Mouse (Mus musculus): ENCODE data around the gene Cd300lf.

Gene Cd300lf

DNA sequence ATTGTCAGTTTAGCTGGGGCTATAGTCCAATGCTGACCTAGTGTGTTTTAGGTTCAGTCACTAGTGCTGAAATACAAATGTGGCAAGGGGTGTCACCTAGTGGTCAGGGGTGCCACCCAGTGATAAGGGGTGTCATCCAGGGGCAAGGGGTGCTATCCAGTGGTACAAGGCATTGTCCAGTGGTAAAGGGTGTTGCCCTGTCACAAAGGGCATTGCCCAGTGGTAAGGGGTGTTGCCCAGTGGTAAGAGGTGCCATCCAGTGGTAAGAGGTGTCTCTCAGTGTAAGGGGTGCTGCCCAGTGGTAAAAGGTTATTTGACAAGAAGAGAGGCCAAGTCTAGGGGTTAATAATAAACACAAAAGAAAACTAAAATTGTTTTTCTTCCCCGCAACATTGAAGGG is 56.4 kb downstream of the Cd300lf start:
- no peak for DNase-seq (ENCODE audit: low spot score in 2 of 2)

DNA sequence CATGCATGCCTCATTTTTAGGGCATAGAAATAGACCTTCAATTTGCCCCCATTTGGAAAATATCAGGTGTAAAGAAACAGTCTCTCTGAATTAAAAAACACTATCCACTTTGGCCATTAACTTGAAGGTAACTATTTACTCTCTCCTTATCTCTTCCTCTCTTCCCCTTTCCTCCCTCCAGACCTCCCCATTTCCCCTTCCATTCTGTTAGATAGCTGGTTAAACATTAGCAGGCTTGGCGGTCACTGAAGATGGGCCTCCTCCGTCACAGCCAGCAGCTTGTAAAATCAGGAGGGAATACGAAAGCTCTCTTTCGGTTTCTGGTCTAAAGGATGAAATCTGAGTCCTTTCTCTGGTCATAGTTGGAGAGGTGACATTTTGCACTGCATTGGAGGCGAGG is 57.9 kb downstream of the Cd300lf start:
- DNase-seq (ENCODE audit: low spot score in 2 of 2) = no peak

DNA sequence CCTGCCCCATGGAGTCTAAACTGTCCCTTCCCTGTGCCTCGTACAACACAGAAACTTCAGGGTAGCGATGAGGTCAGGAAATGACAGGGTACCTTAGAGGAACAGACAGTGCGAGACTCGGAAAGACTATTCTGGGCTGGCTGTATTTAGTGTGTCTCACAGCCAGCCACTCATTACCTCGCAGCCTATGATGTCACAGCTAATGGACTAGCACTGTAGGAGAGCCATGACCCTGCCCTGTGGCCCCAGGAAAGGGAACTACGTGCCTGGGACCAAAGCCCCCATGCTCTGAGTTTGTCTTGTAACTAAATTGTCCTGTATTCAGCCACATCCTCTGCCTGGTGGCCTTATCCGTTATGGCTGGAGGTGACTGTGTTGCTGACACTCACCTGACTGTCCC is 58.4 kb downstream of the Cd300lf start:
- DNase-seq (ENCODE audit: low spot score in 2 of 2) = no peak

DNA sequence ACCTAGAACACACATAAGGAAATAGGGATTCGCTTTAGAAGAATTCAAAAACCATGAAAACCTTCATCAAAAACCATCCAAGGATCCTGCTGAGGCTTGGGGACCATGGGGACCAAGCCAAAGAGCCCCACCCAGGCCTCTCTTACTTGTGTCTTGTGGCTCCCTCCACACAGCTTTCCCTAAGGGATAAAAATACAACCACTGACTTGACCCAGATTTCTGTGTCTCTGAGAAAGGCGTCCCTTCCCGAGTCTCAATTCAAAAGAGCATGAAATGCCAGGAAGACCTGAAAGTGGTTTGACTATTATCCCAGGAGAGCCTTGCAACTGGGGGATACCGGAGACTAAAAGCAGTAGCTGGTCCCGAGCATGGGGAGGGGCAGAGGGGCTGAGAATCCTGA is 60.8 kb downstream of the Cd300lf start:
- DNase-seq (ENCODE audit: low spot score in 2 of 2) = no peak

DNA sequence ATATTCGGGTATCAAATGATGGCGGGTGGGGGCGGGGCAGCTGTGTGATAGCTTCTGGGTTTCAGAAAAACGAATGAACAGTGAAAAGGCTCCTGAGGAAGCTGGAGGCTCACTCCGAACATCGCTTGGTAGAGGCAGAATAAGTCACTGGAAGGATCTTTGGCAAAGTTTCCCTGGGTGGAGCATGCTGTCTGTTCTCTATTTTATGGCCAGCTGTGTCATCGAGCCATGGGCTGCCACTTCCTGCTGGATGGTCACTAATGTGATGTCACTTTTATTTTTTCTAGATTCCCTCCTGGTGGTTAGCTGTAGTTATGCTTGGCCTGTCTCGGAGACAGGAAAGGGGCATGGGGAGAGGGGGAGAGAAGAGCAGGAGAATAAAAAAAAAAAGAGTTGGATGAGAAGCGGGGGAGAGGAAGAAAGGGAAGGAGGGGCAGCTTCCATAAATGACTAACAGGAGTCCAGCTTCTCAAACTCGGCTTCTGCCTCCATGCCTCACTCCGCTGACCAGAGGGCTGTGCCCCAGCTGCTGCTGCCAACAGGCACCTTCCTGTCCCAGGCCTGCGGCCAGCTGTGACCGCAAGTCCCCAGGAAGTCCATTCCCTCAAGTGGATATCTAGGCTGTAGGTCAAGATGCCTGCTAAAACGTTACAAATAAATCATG is 62.0 kb downstream of the Cd300lf start:
- DNase-seq (ENCODE audit: low spot score in 2 of 2) = no peak

DNA sequence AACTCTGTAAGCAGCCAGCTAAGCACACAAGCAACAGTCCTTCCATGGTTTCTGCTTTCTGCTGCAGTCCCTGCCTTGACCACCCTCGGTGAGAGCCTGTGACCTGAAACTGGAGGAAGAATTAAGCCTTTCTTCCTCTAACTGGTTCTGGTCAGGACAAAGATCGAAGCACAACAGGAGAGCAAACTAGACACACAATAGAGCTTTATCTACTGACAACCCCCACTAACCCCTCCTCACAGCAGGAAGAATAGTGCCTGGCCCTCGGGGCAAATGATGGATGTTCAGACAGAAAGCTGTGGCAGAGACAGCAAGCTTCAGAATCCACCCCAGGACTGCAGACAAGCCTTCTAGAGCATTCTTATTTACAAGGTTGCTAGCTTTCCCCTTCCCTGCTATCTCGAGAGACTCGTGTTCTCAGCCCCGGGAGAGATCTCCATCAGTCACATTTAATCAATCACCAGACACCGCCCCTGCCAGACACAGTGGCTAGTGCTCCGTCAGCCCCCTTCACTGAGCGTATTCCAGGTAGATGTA is 62.7 kb downstream of the Cd300lf start:
- no peak for DNase-seq (ENCODE audit: low spot score in 2 of 2)

DNA sequence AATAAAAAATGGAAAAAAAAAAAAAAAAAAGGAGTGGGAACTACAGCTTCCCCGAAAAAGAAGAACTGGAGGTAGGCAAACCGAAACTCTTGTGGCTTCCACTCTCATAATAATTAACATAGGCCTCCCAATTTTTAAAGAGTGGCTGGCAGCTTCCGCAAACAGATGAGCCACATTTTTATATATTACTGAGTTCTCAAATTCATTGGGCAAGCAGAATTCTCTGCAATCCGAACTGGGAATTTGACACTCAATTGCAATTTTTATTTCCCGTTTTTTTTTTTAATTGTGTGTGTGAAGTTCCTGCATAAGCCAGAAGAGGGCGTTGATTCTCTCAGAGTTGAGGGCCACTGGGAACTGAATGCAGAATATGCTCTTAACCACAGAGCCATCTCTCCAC is 67.0 kb downstream of the Cd300lf start:
- DNase-seq (ENCODE audit: low spot score in 2 of 2) = no peak
